In the genomic region with DNA sequence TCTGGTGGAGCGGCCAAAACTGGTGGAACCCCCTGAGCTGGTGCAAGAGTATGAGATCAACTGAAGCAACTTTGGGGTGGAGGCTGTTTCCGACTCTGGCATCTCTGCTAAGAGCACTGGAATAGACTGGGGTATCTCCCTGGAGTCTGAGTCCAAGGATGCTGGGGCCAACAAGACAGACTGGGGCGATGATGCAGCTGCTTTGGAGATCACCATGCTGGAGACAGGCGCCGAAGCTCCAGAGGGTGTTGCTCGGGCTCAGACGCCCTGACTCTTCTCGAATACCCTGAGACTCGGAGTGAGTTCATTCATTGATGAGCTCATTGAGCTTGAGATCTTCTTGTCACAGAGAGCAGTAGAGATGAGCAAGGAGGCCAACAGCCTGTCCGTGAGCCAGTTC, we compare ENCODE assay signal across 10 mouse cellular contexts.
"Had no signal": no experiment of that assay in that cellular context is flagged by ENCODE, and none has a peak within 500 bp of the region (broad histone marks: within the 10 kb centered on the region; RNA-seq: fewer than 3 reads in every experiment).

No protein-coding gene starts in this region.

- DNase-seq: heart, adult 2 months; heart, postnatal 10 days; heart, postnatal 4 days; kidney, adult 18-20 months; kidney, adult 8-10 months; kidney, postnatal 10 days; kidney, postnatal 25 days; kidney, postnatal 4 days; liver; liver, embryonic 13.5 days had no signal
